Mouse (Mus musculus) myocyte (in vitro differentiated cells): ENCODE results near the gene Arpc1b. TPM values are rescaled to one million over a fixed set of nuclear protein-coding genes. Genes with fewer than 3 reads are reported as not detected.

ENCODE experiments used
- H3K27me3 ChIP-seq: one replicate; pipeline ENCODE4 v1.6.1; 2011; ENCODE audit not compliant: control insufficient read depth, insufficient read depth, insufficient read length
- H3K36me3 ChIP-seq: one replicate; pipeline ENCODE4 v1.6.1; 2011; ENCODE audit not compliant: control insufficient read depth, insufficient read depth
- H3K4me2 ChIP-seq: one replicate; pipeline ENCODE4 v1.6.1; 2011; ENCODE audit warnings: low read depth, control low read depth
- H3K4me3 ChIP-seq: one replicate; pipeline ENCODE4 v1.5.1; 2011; ENCODE audit warnings: mild to moderate bottlenecking, control low read depth, moderate library complexity
- H3K79me2 ChIP-seq: one replicate; pipeline ENCODE4 v1.6.1; 2011; ENCODE audit not compliant: control insufficient read depth, insufficient read depth
- H3ac ChIP-seq: one replicate; pipeline ENCODE4 v1.6.1; 2011; ENCODE audit not compliant: control insufficient read depth, insufficient read length
- CEBPB ChIP-seq: IDR thresholded peaks from 2 replicates; pipeline ENCODE4 v1.6.1; 2011; ENCODE audit warnings: mild to moderate bottlenecking, moderate library complexity; ENCODE audit not compliant: poor library complexity, insufficient read depth, severe bottlenecking
- E2F4 ChIP-seq: IDR thresholded peaks from one replicate; pipeline ENCODE4 v1.6.1; 2011; ENCODE audit warnings: mild to moderate bottlenecking, control low read depth, moderate library complexity; ENCODE audit not compliant: insufficient read depth
- MAX ChIP-seq: IDR thresholded peaks from one replicate; pipeline ENCODE4 v1.6.1; 2011; ENCODE audit warnings: low read depth, mild to moderate bottlenecking, control low read depth
- MYOD1 ChIP-seq, 3 experiments: IDR thresholded peaks; one replicate each; pipeline ENCODE4 v1.6.1; 2011; ENCODE audit warnings: control low read depth in 2 of 3, low read depth in 2 of 3, mild to moderate bottlenecking in 2 of 3, moderate library complexity in 1 of 3; ENCODE audit not compliant: insufficient read length in 2 of 3, control insufficient read depth in 1 of 3
- MYOG ChIP-seq, 3 experiments: IDR thresholded peaks; one replicate each; pipeline ENCODE4 v1.6.1; 2011; ENCODE audit warnings: control low read depth in 2 of 3, low read depth in 2 of 3, mild to moderate bottlenecking in 2 of 3; ENCODE audit not compliant: insufficient read length in 2 of 3, control insufficient read depth in 1 of 3, insufficient read depth in 1 of 3
- POLR2A ChIP-seq: IDR thresholded peaks from one replicate; pipeline ENCODE4 v1.6.1; 2011; ENCODE audit warnings: low read depth, mild to moderate bottlenecking, control low read depth, moderate library complexity; ENCODE audit not compliant: insufficient read length
- POLR2AphosphoS2 ChIP-seq: IDR thresholded peaks from one replicate; pipeline ENCODE4 v1.6.1; 2011; ENCODE audit warnings: low read depth, control low read depth; ENCODE audit not compliant: insufficient read length
- REST ChIP-seq: IDR thresholded peaks from one replicate; pipeline ENCODE4 v1.6.1; 2011; ENCODE audit warnings: mild to moderate bottlenecking, control low read depth, moderate library complexity; ENCODE audit not compliant: insufficient read depth, insufficient read length
- SRF ChIP-seq: IDR thresholded peaks from one replicate; pipeline ENCODE4 v1.6.1; 2011; ENCODE audit warnings: low read depth; ENCODE audit not compliant: control insufficient read depth, insufficient read length
- TCF12 ChIP-seq: IDR thresholded peaks from one replicate; pipeline ENCODE4 v1.6.1; 2011; ENCODE audit warnings: mild to moderate bottlenecking, control low read depth; ENCODE audit not compliant: poor library complexity, insufficient read depth, severe bottlenecking
- TCF3 ChIP-seq: IDR thresholded peaks from one replicate; pipeline ENCODE4 v1.6.1; 2011; ENCODE audit warnings: low read depth, control low read depth; ENCODE audit not compliant: insufficient read length
- USF1 ChIP-seq: IDR thresholded peaks from one replicate; pipeline ENCODE4 v1.6.1; 2011; ENCODE audit warnings: low read depth, mild to moderate bottlenecking, control low read depth, moderate library complexity
- polyA plus RNA-seq: library from polyadenylated mRNA; unstranded; fragments of >200 nt; fragmentation: generic; extraction: Trizol; gene quantifications from one replicate; pipeline ENCODE4 v1.2.1, GENCODE M21; 2012; ENCODE audit warnings: missing spikeins

Arpc1b gene
- polyA plus RNA-seq, 1 experiment: 482 TPM

DNA sequence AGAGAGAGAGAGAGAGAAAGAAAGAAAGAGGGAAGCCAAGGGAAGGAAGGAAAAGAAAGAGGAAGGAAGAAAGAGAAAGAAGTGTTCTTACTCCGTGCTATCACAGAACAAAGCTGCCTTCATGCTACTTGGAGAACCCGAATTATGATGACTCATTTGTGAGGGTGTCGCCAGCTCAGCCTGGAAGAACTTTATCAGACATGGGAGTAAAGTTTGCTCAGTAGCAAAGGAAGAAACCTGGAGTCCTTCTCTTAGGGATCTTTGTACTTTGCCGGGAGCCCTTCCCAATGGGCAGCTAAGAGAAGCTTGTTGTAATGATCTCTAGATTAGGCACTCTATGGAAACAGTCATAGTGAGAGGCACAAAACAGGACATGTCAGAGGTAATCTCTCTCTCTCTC lies 11.3 kb upstream of the Arpc1b start:
- no peak for TF ChIP-seq E2F4
- no peak for TF ChIP-seq POLR2AphosphoS2
- TF ChIP-seq SRF: no peak
- TF ChIP-seq TCF12: no peak
- TF ChIP-seq REST: no peak
- no peak for TF ChIP-seq POLR2A
- no peak for TF ChIP-seq USF1
- no peak for TF ChIP-seq MYOD1 (IDR thresholded peaks at IDR 0.05; ENCODE audit: control insufficient read depth in 1 of 3, insufficient read length in 2 of 3, low read depth in 2 of 3)
- TF ChIP-seq CEBPB: no peak
- no peak for TF ChIP-seq MYOG (IDR thresholded peaks at IDR 0.05; ENCODE audit: control insufficient read depth in 1 of 3, insufficient read depth in 1 of 3, insufficient read length in 2 of 3, low read depth in 2 of 3)
- no peak for TF ChIP-seq TCF3
- no peak for TF ChIP-seq MAX
- Histone ChIP-seq H3K79me2 (no peaks in the 10 kb centered on the region), H3K27me3 (no peaks in the 10 kb centered on the region), H3K4me3 (no peak overlapping the region), H3ac (no peak overlapping the region), H3K36me3 (peaks cover 42% of the 10 kb centered on the region), H3K4me2 (peak overlapping the region; percentile 18)

- Histone ChIP-seq H3ac (no peak overlapping the region), H3K36me3 (peaks cover 45% of the 10 kb centered on the region), H3K4me2 (no peak overlapping the region), H3K79me2 (no peaks in the 10 kb centered on the region), H3K4me3 (no peak overlapping the region), H3K27me3 (no peaks in the 10 kb centered on the region)
- no peak for TF ChIP-seq MYOD1 (IDR thresholded peaks at IDR 0.05; ENCODE audit: control insufficient read depth in 1 of 3, insufficient read length in 2 of 3, low read depth in 2 of 3)
- TF ChIP-seq POLR2A: no peak
- TF ChIP-seq TCF3: no peak
- no peak for TF ChIP-seq SRF
- TF ChIP-seq REST: no peak
- no peak for TF ChIP-seq CEBPB
- TF ChIP-seq USF1: no peak
- TF ChIP-seq TCF12: no peak
- no peak for TF ChIP-seq MAX
These were observed 9.7 kb upstream of the Arpc1b start for GRCm38 (mm10) chr5:145104328-145104727.

GRCm38 (mm10) chr5:145105694-145106275 lies 8.2 kb upstream of the Arpc1b start:
- TF ChIP-seq REST: no peak
- no peak for TF ChIP-seq POLR2AphosphoS2
- no peak for TF ChIP-seq USF1
- no peak for TF ChIP-seq E2F4
- TF ChIP-seq TCF12: no peak
- TF ChIP-seq TCF3: no peak
- H3K4me3 ChIP-seq: no peak overlapping the region
- H3K79me2 ChIP-seq: no peaks in the 10 kb centered on the region
- H3K27me3 ChIP-seq: no peaks in the 10 kb centered on the region
- H3K4me2 ChIP-seq: no peak overlapping the region
- no peak overlapping the region for H3ac ChIP-seq
- H3K36me3 ChIP-seq: peaks cover 45% of the 10 kb centered on the region

DNA sequence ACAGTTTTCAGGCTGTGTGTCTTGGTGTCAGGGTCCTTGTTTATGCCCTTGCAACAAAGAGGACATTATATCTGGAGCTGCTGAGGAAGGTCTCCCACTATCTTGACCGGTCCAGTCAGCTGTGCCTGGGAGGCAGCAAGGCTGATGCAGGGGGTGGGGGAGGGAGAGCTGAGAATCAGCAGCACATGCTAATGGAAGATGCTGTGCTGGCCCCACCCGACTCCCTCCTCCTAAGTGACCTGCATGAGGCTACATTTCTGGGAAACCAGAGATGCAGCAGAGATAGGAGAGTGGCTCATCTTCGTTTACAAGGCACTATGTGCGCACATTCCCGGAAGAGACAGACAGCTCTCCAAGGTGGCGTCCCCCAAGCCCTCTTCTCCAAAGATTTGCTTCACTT lies 3.6 kb upstream of the Arpc1b start:
- no peak for TF ChIP-seq POLR2A
- no peak for TF ChIP-seq MYOD1 (IDR thresholded peaks at IDR 0.05; ENCODE audit: control insufficient read depth in 1 of 3, insufficient read length in 2 of 3, low read depth in 2 of 3)
- no peak for TF ChIP-seq TCF12
- TF ChIP-seq CEBPB: no peak
- no peak for TF ChIP-seq SRF
- no peak for TF ChIP-seq TCF3
- TF ChIP-seq REST: no peak
- no peak for TF ChIP-seq POLR2AphosphoS2
- TF ChIP-seq USF1: no peak
- TF ChIP-seq E2F4: no peak
- no peak for TF ChIP-seq MYOG (IDR thresholded peaks at IDR 0.05; ENCODE audit: control insufficient read depth in 1 of 3, insufficient read depth in 1 of 3, insufficient read length in 2 of 3, low read depth in 2 of 3)
- no peak for TF ChIP-seq MAX
- peaks cover 11% of the 10 kb centered on the region for H3K79me2 ChIP-seq
- H3ac ChIP-seq: no peak overlapping the region
- H3K27me3 ChIP-seq: no peaks in the 10 kb centered on the region
- H3K36me3 ChIP-seq: peaks cover 28% of the 10 kb centered on the region
- no peak overlapping the region for H3K4me3 ChIP-seq
- H3K4me2 ChIP-seq: no peak overlapping the region

DNA sequence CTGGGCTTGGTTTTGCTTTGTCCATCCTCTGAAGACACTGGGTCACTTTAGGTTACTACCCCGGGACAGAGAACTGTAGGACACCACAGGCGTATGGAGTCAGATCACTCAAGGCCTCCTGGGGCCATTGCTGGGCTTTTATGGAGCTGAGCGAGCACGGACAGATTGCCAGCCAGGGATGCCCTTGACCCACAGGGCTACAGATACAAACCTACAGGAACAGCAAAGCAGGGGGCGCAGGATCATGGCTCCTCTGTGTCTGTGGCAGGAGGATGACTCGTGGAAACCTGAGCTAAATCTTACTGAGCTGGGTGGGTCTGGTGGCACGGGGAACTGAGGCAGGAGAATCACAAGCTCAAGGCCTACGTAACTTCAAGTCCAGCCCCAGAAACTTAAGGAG lies 1.4 kb upstream of the Arpc1b start:
- H3K4me2 ChIP-seq: no peak overlapping the region
- no peak overlapping the region for H3ac ChIP-seq
- H3K27me3 ChIP-seq: no peaks in the 10 kb centered on the region
- TF ChIP-seq E2F4: no peak
- TF ChIP-seq MYOD1 (IDR thresholded peaks at IDR 0.05; ENCODE audit: control insufficient read depth in 1 of 3, insufficient read length in 2 of 3, low read depth in 2 of 3): no peak
- TF ChIP-seq POLR2A: no peak
- TF ChIP-seq USF1: no peak
- no peak for TF ChIP-seq MAX
- TF ChIP-seq POLR2AphosphoS2: no peak
- no peak for TF ChIP-seq REST
- TF ChIP-seq MYOG (IDR thresholded peaks at IDR 0.05; ENCODE audit: control insufficient read depth in 1 of 3, insufficient read depth in 1 of 3, insufficient read length in 2 of 3, low read depth in 2 of 3): no peak
- no peak for TF ChIP-seq CEBPB
- no peak for TF ChIP-seq SRF
- TF ChIP-seq TCF3: no peak
- no peak for TF ChIP-seq TCF12
- H3K4me3 ChIP-seq: no peak overlapping the region
- H3K79me2 ChIP-seq: peaks cover 27% of the 10 kb centered on the region
- H3K36me3 ChIP-seq: peaks cover 11% of the 10 kb centered on the region
